Mouse (Mus musculus) G1E-ER4 (cell line): ENCODE data around the gene Cltc. TPM values are rescaled to one million over a fixed set of nuclear protein-coding genes. Genes with fewer than 3 reads are reported as not detected.

Source experiments
- GATA1 ChIP-seq: IDR thresholded peaks from one replicate; pipeline ENCODE4 v1.8.0; 2012; ENCODE audit warnings: low read length, inconsistent platforms
- polyA plus RNA-seq: library from polyadenylated mRNA; stranded (reverse); fragments of >175 nt; gene quantifications from 2 replicates; pipeline ENCODE4 v1.2.3, GENCODE M21; 2012

The Cltc gene
- polyA plus RNA-seq, 1 experiment = 86.5 TPM

GRCm38 (mm10) chr11:86668169-86668568, 89.2 kb downstream of the Cltc start:
- TF ChIP-seq GATA1 = no peak

- peak; percentile 24 for TF ChIP-seq GATA1
Measured at GRCm38 (mm10) chr11:86667553-86667952, 89.8 kb downstream of the Cltc start.

- TF ChIP-seq GATA1 = no peak
Measured at GRCm38 (mm10) chr11:86664406-86664805, 93.0 kb downstream of the Cltc start.

- TF ChIP-seq GATA1 = no peak
Measured at GRCm38 (mm10) chr11:86663977-86664376, 93.4 kb downstream of the Cltc start.

- TF ChIP-seq GATA1 = no peak
Measured at GRCm38 (mm10) chr11:86662986-86663895, 94.1 kb downstream of the Cltc start.

GRCm38 (mm10) chr11:86657863-86658262, 99.5 kb downstream of the Cltc start:
- TF ChIP-seq GATA1 = no peak

- peak; percentile 32 for TF ChIP-seq GATA1
Measured at GRCm38 (mm10) chr11:86656849-86657567, 100.4 kb downstream of the Cltc start.

- TF ChIP-seq GATA1 = no peak
Measured at GRCm38 (mm10) chr11:86655671-86656070, 101.7 kb downstream of the Cltc start.

GRCm38 (mm10) chr11:86654096-86654495, 103.3 kb downstream of the Cltc start:
- TF ChIP-seq GATA1 = no peak

- TF ChIP-seq GATA1 = no peak
Measured at GRCm38 (mm10) chr11:86653446-86653845, 103.9 kb downstream of the Cltc start.

- no peak for TF ChIP-seq GATA1
Measured at GRCm38 (mm10) chr11:86652578-86652979, 104.8 kb downstream of the Cltc start.

GRCm38 (mm10) chr11:86650676-86651075, 106.7 kb downstream of the Cltc start:
- no peak for TF ChIP-seq GATA1

GRCm38 (mm10) chr11:86649542-86649941, 107.8 kb downstream of the Cltc start:
- no peak for TF ChIP-seq GATA1

GRCm38 (mm10) chr11:86647706-86648447, 109.5 kb downstream of the Cltc start:
- TF ChIP-seq GATA1 = no peak

- no peak for TF ChIP-seq GATA1
Measured at GRCm38 (mm10) chr11:86646885-86647459, 110.4 kb downstream of the Cltc start.
